Mouse (Mus musculus): ENCODE measurements around the gene Acsbg1. TPM values are rescaled to one million over a fixed set of nuclear protein-coding genes. Genes with fewer than 3 reads are reported as not detected.

Acsbg1 gene
- polyA plus RNA-seq, 1 experiment from 2014 or later, result 32.4 TPM

DNA sequence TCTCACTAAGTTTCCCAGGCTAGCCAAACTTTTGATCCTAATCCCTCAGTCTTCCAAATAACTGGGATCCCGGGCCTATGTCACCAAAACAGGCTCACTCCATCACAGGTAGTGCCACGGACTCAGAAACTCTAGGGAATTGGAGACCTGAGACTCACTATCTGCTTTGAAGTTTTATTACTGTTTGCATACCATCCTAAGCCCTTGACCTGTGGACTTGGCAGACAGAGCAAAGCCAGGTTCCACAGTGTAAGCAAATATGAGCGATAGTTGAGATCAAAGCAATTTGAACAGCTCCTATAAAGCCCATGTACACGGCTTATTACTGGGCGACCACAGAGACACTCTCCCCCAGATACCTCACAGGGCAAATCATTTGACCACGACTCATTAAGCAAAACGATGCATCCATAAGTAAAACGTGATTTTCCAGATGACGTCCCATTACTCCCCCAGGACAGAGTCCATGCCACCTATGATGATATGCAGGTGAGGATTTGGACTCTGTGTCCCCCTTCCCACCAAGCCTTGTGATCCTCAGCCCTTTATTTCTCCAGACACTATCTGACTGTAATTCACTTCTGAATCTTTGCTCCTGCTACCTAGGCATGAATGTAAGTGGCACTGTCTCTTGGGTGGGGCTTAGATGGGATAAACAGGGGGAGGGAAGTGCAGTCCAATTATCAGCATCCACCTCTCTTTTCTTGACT, 90.4 kb downstream of the Acsbg1 start:
- DNase-seq (ENCODE audit: low spot score) (no peak), ATAC-seq (ENCODE audit: low FRiP score) (no peak)
- WGBS, result 83% methylated on average over 9 of the region's 9 CpGs

DNA sequence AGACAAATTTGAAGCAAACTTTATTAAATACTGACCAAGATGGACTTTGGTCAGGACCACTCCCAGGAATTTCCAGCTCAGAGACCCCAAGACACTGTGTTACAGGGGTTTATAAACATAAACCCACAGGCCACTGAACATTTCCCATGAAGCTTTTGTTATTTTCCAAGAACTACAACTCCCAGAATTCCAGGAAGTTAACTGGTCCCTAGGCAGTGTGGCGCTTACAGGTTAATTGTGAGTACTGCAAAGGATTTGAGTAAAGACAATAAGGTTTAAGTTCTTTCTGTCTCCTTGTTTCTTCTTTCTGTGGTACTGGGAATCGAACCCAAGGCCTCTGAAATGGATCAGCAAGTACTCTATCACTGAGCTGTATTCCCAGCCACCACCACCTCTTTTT, 92.9 kb downstream of the Acsbg1 start:
- no peak overlapping the region for H3K27ac ChIP-seq
- no peak for ATAC-seq (ENCODE audit: low FRiP score)
- H3K4me1 ChIP-seq (replicated peaks; ENCODE audit: control insufficient read depth, insufficient read depth, low read length), result no peaks in the 10 kb centered on the region
- 27% methylated on average over 2 of the region's 2 CpGs for WGBS
- no peak overlapping the region for H3K4me2 ChIP-seq (replicated peaks)
- H3K9me3 ChIP-seq (ENCODE audit: control insufficient read depth, low read length), result no peaks in the 10 kb centered on the region
- no peaks in the 10 kb centered on the region for H3K27me3 ChIP-seq (ENCODE audit: control insufficient read depth, insufficient read depth, low read length)
- no peaks in the 10 kb centered on the region for H3K36me3 ChIP-seq (replicated peaks; ENCODE audit: control insufficient read depth, insufficient read depth)
- H3K9ac ChIP-seq, result no peak overlapping the region
- DNase-seq (ENCODE audit: low spot score), result peak; percentile 64
- H3K4me3 ChIP-seq (replicated peaks; ENCODE audit: low read length), result no peak overlapping the region

More for the DNA sequence above, 90.4 kb downstream of the Acsbg1 start:
- Histone ChIP-seq H3K4me3 (replicated peaks; ENCODE audit: low read length) (no peak overlapping the region), H3K27me3 (ENCODE audit: control insufficient read depth, insufficient read depth, low read length) (no peaks in the 10 kb centered on the region), H3K9ac (no peak overlapping the region), H3K9me3 (ENCODE audit: control insufficient read depth, low read length) (no peaks in the 10 kb centered on the region), H3K36me3 (replicated peaks; ENCODE audit: control insufficient read depth, insufficient read depth) (no peaks in the 10 kb centered on the region), H3K4me2 (replicated peaks) (no peak overlapping the region), H3K4me1 (replicated peaks; ENCODE audit: control insufficient read depth, insufficient read depth, low read length) (no peaks in the 10 kb centered on the region), H3K27ac (no peak overlapping the region)

DNA sequence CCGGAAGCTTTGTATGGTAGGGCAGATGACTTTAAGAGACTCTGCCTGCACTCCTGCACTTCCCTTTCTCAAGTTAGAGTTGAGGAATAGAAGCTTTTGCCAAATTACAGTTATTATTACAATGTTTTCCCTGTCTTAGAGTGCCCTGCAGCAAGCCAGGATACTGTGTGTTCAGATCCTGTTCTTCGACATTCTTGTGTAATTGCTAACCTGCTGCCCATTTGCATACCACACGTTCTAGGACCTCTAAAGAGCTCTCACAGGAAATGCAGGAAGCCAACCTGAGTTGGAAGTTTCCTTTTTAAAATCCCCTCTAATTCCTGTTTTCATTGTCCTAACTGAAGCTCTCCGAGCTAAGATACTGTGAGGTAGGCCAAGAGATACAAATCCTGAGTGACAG, 94.7 kb downstream of the Acsbg1 start:
- no peaks in the 10 kb centered on the region for H3K9me3 ChIP-seq (ENCODE audit: control insufficient read depth, low read length)
- H3K27me3 ChIP-seq (ENCODE audit: control insufficient read depth, insufficient read depth, low read length), result no peaks in the 10 kb centered on the region
- no peaks in the 10 kb centered on the region for H3K36me3 ChIP-seq (replicated peaks; ENCODE audit: control insufficient read depth, insufficient read depth)
- WGBS, result 71% methylated on average over 4 of the region's 4 CpGs
- no peak overlapping the region for H3K9ac ChIP-seq
- no peaks in the 10 kb centered on the region for H3K4me1 ChIP-seq (replicated peaks; ENCODE audit: control insufficient read depth, insufficient read depth, low read length)
- no peak overlapping the region for H3K4me2 ChIP-seq (replicated peaks)
- no peak for DNase-seq (ENCODE audit: low spot score)
- H3K4me3 ChIP-seq (replicated peaks; ENCODE audit: low read length), result no peak overlapping the region
- no peak for ATAC-seq (ENCODE audit: low FRiP score)
- no peak overlapping the region for H3K27ac ChIP-seq

DNA sequence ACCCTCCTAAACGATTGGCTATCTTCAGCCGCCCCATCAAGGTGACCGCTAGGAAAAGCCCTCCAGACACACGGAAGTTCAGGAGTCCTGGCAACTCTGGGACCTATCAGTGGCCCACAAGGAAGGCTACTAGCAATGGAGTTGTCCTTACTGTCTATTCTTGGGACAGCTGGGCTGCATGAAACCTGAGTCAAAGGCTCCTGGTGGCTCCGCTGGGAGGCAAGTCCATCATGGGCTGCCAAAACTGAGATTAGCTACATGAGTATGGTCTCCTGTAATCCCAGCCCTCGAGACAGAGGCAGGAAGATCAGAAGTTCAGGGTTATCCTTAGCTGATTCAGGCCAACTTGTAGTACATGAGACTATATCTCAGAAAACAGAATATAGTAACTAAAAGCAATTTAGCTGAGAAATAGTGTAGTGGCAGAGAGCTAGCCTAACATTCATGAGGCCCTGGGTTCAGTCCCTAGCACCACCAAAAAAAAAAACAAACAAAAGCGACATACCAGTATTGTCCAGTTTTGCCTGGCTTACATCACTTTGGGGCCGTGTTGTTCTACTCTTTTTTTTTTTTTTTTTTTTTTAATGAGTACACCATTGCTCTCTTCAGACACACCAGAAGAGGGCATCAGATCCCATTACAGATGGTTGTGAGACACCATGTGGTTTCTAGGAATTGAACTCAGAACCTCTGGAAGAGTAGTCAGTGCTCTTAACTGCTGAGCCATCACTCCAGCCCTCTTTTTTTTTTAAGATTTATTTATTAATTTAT, 100.7 kb downstream of the Acsbg1 start:
- no peaks in the 10 kb centered on the region; the same call in 1 of the 2 replicates for H3K4me1 ChIP-seq (replicated peaks; ENCODE audit: control insufficient read depth, insufficient read depth, low read length)
- no peak overlapping the region for H3K9ac ChIP-seq
- H3K36me3 ChIP-seq (replicated peaks; ENCODE audit: control insufficient read depth, insufficient read depth), result no peaks in the 10 kb centered on the region
- WGBS, result 87% methylated on average over 8 of the region's 8 CpGs
- no peak overlapping the region for H3K4me2 ChIP-seq (replicated peaks)
- DNase-seq (ENCODE audit: low spot score), result no peak
- no peak overlapping the region for H3K4me3 ChIP-seq (replicated peaks; ENCODE audit: low read length)
- no peak for ATAC-seq (ENCODE audit: low FRiP score)
- H3K27ac ChIP-seq, result no peak overlapping the region
- no peaks in the 10 kb centered on the region for H3K9me3 ChIP-seq (ENCODE audit: control insufficient read depth, low read length)
- no peaks in the 10 kb centered on the region for H3K27me3 ChIP-seq (ENCODE audit: control insufficient read depth, insufficient read depth, low read length)

DNA sequence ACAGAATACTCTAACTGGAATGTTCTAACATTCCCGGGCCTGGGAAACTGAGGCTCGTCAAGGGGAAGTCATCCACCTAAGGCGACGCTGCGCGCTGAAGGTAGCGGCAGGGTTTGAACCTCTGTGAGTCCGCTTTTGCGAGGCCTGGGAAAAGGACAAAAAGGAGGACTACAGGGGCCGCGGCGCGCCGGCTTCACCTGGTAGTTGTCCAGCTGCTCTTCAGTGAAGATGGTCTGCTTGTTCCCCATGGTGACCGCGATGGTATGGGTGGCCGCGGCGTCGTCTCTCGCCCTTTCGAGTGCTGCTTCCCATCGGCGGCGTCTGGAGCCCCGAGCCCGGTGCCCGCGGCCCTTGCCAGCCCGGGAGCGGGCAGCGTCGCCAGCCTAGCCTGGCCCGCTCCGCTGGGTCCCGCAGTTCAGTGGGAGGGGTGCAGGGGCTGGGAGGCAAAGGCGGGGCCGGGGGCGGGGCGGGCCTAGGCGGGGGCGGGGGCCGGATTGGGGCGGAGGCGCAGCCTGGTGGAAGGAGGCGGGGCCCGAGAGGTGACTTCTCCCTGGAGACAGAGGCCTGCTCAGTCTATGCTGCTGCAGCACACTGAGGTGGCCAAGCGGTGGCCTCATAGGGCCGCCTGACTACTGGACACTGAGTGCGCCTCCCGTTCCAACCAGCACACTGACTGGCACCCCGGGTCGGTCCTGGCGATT, 101.7 kb downstream of the Acsbg1 start, which contains the start of gene Cib2:
Cib2 (minus strand) TSS at position 448 of the 701 bp plus-strand sequence.
- DNase-seq (ENCODE audit: low spot score), result peak; percentile 71
- no peaks in the 10 kb centered on the region for H3K27me3 ChIP-seq (ENCODE audit: control insufficient read depth, insufficient read depth, low read length)
- H3K36me3 ChIP-seq (replicated peaks; ENCODE audit: control insufficient read depth, insufficient read depth), result no peaks in the 10 kb centered on the region
- no peak within 1 kb of the TSS for H3K27ac ChIP-seq
- H3K9ac ChIP-seq, result peak within 1 kb of the TSS; percentile 81
- H3K4me3 ChIP-seq (replicated peaks; ENCODE audit: low read length), result peak within 1 kb of the TSS; percentile 56
- H3K4me1 ChIP-seq (replicated peaks; ENCODE audit: control insufficient read depth, insufficient read depth, low read length), result no peaks in the 10 kb centered on the region; the same call in 1 of the 2 replicates
- WGBS, result 2% methylated on average over 43 of the region's 54 CpGs
- peak within 1 kb of the TSS; percentile 77 for H3K4me2 ChIP-seq (replicated peaks)
- ATAC-seq (ENCODE audit: low FRiP score), result peak; percentile 96
- no peaks in the 10 kb centered on the region for H3K9me3 ChIP-seq (ENCODE audit: control insufficient read depth, low read length)

DNA sequence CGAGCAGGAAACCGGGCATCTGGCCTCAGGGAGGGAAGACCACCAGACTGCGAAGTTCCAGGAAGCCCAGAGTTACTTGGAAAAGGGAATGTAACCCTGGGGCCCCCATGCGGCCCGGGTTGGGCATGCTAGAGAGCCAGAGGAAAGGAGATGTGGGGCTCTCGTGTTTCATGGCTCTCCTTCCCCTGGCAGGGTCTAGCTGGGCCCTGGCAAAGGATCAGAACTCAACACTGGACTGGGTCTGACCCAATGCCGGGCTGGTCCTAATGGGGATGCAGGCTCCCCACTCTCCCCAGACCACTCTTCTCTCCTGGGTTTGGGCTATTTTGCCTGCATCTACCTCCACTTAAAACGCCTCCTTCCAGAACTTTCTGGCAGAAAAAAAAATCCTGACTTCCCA, 102.9 kb downstream of the Acsbg1 start:
- WGBS, result 85% methylated on average over 8 of the region's 8 CpGs

DNA sequence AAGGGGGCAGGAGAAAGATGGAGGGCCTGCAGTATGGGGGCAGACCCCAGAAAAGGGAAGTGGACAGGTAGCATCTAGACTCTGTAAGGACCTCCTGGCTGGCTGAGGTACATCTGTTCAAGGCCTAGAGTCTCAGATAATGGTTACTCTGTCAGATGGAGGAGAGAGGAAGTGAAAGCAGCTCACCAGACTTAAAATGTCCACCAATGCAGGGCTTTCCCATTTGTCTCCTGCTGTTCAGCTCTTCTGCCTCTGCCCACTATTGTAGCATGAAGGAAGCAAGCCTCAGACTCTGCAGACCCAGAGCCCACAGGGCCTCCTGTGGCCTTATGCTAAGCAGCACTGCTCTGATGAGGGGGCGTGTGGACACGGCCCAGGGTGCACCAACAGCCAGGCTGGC, 106.6 kb downstream of the Acsbg1 start:
- ATAC-seq (ENCODE audit: low FRiP score), result no peak
- DNase-seq (ENCODE audit: low spot score), result no peak
- Histone ChIP-seq H3K27ac (no peak overlapping the region), H3K4me3 (replicated peaks; ENCODE audit: low read length) (no peak overlapping the region), H3K9ac (no peak overlapping the region), H3K27me3 (ENCODE audit: control insufficient read depth, insufficient read depth, low read length) (no peaks in the 10 kb centered on the region), H3K4me2 (replicated peaks) (no peak overlapping the region), H3K36me3 (replicated peaks; ENCODE audit: control insufficient read depth, insufficient read depth) (no peaks in the 10 kb centered on the region), H3K9me3 (ENCODE audit: control insufficient read depth, low read length) (no peaks in the 10 kb centered on the region), H3K4me1 (replicated peaks; ENCODE audit: control insufficient read depth, insufficient read depth, low read length) (no peaks in the 10 kb centered on the region; the same call in 1 of the 2 replicates)
- 83% methylated on average over 2 of the region's 2 CpGs for WGBS

More for the DNA sequence above, 102.9 kb downstream of the Acsbg1 start:
- no peak overlapping the region for H3K27ac ChIP-seq
- H3K9ac ChIP-seq, result no peak overlapping the region
- H3K9me3 ChIP-seq (ENCODE audit: control insufficient read depth, low read length), result no peaks in the 10 kb centered on the region
- no peaks in the 10 kb centered on the region for H3K36me3 ChIP-seq (replicated peaks; ENCODE audit: control insufficient read depth, insufficient read depth)
- no peaks in the 10 kb centered on the region; the same call in 1 of the 2 replicates for H3K4me1 ChIP-seq (replicated peaks; ENCODE audit: control insufficient read depth, insufficient read depth, low read length)
- H3K4me3 ChIP-seq (replicated peaks; ENCODE audit: low read length), result no peak overlapping the region
- ATAC-seq (ENCODE audit: low FRiP score), result no peak
- DNase-seq (ENCODE audit: low spot score), result no peak
- H3K27me3 ChIP-seq (ENCODE audit: control insufficient read depth, insufficient read depth, low read length), result no peaks in the 10 kb centered on the region
- H3K4me2 ChIP-seq (replicated peaks), result peak overlapping the region; percentile 77; the same call in 1 of the 2 replicates
